ENCODE assay signal across 23 mouse cellular contexts in genomic region chr2:152625256-152625655, GRCm38 (mm10). TPM values are rescaled to one million over a fixed set of nuclear protein-coding genes. Genes with fewer than 3 reads are reported as not detected.
DNase-seq lines count a peak whose midpoint lies in the region; ATAC-seq and TF ChIP-seq lines count a peak whose summit lies in the region.
"Had no signal": no experiment of that assay in that cellular context is flagged by ENCODE, and none has a peak within 500 bp of the region (broad histone marks: within the 10 kb centered on the region; RNA-seq: fewer than 3 reads in every experiment).

No protein-coding gene starts in this region.

- no peak for TF ChIP-seq CTCF in brain, embryonic 14.5 days (IDR thresholded peaks at IDR 0.05; ENCODE audit: borderline replicate concordance, extremely low read depth, insufficient read depth, insufficient read length)

- H3K4me1 ChIP-seq in hindbrain, embryonic 10.5 days (replicated peaks), result peaks cover 30% of the 10 kb centered on the region
- peaks cover 4% of the 10 kb centered on the region for H3K4me1 ChIP-seq in hindbrain, embryonic 14.5 days (replicated peaks; ENCODE audit: control insufficient read depth, insufficient read depth, low read length)
- peaks cover 7% of the 10 kb centered on the region; the same call in 1 of the 2 replicates for H3K4me1 ChIP-seq in hindbrain, embryonic 11.5 days (replicated peaks; ENCODE audit: control insufficient read depth, insufficient read depth, low read length)
- peaks cover 16% of the 10 kb centered on the region for H3K4me1 ChIP-seq in midbrain, embryonic 14.5 days (ENCODE audit: control insufficient read depth, insufficient read depth, low read length)
- H3K4me1 ChIP-seq in limb, embryonic 10.5 days, result peaks cover 14% of the 10 kb centered on the region

- no peak overlapping the region for H3K27ac ChIP-seq in hindbrain, embryonic 10.5 days
- no peak overlapping the region for H3K27ac ChIP-seq in hindbrain, embryonic 14.5 days
- H3K27ac ChIP-seq in hindbrain, embryonic 11.5 days (ENCODE audit: low read depth, low read length), result no peak overlapping the region
- no peak overlapping the region for H3K27ac ChIP-seq in midbrain, embryonic 14.5 days (replicated peaks; ENCODE audit: low read depth, low read length)
- no peak overlapping the region for H3K27ac ChIP-seq in limb, embryonic 10.5 days
- H3K27ac ChIP-seq: embryonic facial prominence, embryonic 15.5 days had no signal

- TF ChIP-seq POLR2A in brain, embryonic 14.5 days (IDR thresholded peaks at IDR 0.05; ENCODE audit: borderline replicate concordance, extremely low read depth, insufficient read depth, insufficient read length, poor library complexity, severe bottlenecking), result no peak

- no peak overlapping the region for H3K4me3 ChIP-seq in hindbrain, embryonic 10.5 days
- H3K4me3 ChIP-seq in hindbrain, embryonic 14.5 days (replicated peaks; ENCODE audit: low read length), result no peak overlapping the region
- H3K4me3 ChIP-seq in hindbrain, embryonic 11.5 days (ENCODE audit: low read depth, low read length), result no peak overlapping the region
- H3K4me3 ChIP-seq in midbrain, embryonic 14.5 days (replicated peaks; ENCODE audit: low read depth, low read length), result no peak overlapping the region
- H3K4me3 ChIP-seq in limb, embryonic 10.5 days, result no peak overlapping the region
- H3K4me3 ChIP-seq: embryonic facial prominence, embryonic 15.5 days; heart, embryonic 12.5 days; megakaryocyte, embryonic 14.5 days had no signal

- no peaks in the 10 kb centered on the region for H3K9me3 ChIP-seq in hindbrain, embryonic 10.5 days
- no peaks in the 10 kb centered on the region for H3K9me3 ChIP-seq in hindbrain, embryonic 14.5 days (ENCODE audit: control insufficient read depth, low read length)
- no peaks in the 10 kb centered on the region for H3K9me3 ChIP-seq in hindbrain, embryonic 11.5 days (ENCODE audit: control insufficient read depth, low read length)
- no peaks in the 10 kb centered on the region for H3K9me3 ChIP-seq in midbrain, embryonic 14.5 days (ENCODE audit: control insufficient read depth, low read length)
- no peaks in the 10 kb centered on the region for H3K9me3 ChIP-seq in limb, embryonic 10.5 days (replicated peaks)
- H3K9me3 ChIP-seq: embryonic facial prominence, embryonic 15.5 days; heart, embryonic 12.5 days had no signal

- peak; percentile 13 for DNase-seq in hindbrain, embryonic 10.5 days (ENCODE audit: low spot score)
- no peak for DNase-seq in hindbrain, embryonic 14.5 days (ENCODE audit: low spot score)
- peak; percentile 68 for DNase-seq in brain, embryonic 14.5 days (ENCODE audit: low read depth)
- no peak for DNase-seq in hindbrain, embryonic 11.5 days (ENCODE audit: low spot score)
- DNase-seq in midbrain, embryonic 14.5 days, result peak; percentile 46
- DNase-seq in limb, embryonic 10.5 days (ENCODE audit: low spot score), result no peak
- DNase-seq in spleen, adult 12 weeks (ENCODE audit: low spot score), result no peak
- DNase-seq: cerebellum, adult 18-20 months; cerebellum, postnatal 36 days; heart, adult 11 months; kidney, adult 8-10 months; kidney, postnatal 25 days; liver; lung, adult 2 months; right cerebral cortex, adult 18-20 months; spleen, adult 18-20 months; thymus, postnatal 25 days had no signal

- peaks cover 69% of the 10 kb centered on the region for H3K27me3 ChIP-seq in hindbrain, embryonic 10.5 days (ENCODE audit: insufficient read depth, poor library complexity, severe bottlenecking)
- H3K27me3 ChIP-seq in hindbrain, embryonic 14.5 days (ENCODE audit: control insufficient read depth, insufficient read depth, low read length), result peaks cover 34% of the 10 kb centered on the region
- H3K27me3 ChIP-seq in hindbrain, embryonic 11.5 days (ENCODE audit: control insufficient read depth, insufficient read depth, low read length), result peaks cover 32% of the 10 kb centered on the region
- peaks cover 29% of the 10 kb centered on the region; the same call in 1 of the 2 replicates for H3K27me3 ChIP-seq in midbrain, embryonic 14.5 days (ENCODE audit: control insufficient read depth, insufficient read depth, low read length)
- peaks cover 76% of the 10 kb centered on the region for H3K27me3 ChIP-seq in limb, embryonic 10.5 days (ENCODE audit: low read depth, poor library complexity, severe bottlenecking)

- H3K4me2 ChIP-seq in hindbrain, embryonic 14.5 days (replicated peaks), result no peak overlapping the region
- no peak overlapping the region for H3K4me2 ChIP-seq in hindbrain, embryonic 11.5 days (replicated peaks; ENCODE audit: low read depth, low read length)
- no peak overlapping the region for H3K4me2 ChIP-seq in midbrain, embryonic 14.5 days (ENCODE audit: low read length)
- H3K4me2 ChIP-seq: embryonic facial prominence, embryonic 15.5 days; heart, embryonic 12.5 days had no signal

- no peaks in the 10 kb centered on the region for H3K36me3 ChIP-seq in hindbrain, embryonic 10.5 days
- H3K36me3 ChIP-seq in hindbrain, embryonic 14.5 days (replicated peaks; ENCODE audit: control insufficient read depth, insufficient read depth), result no peaks in the 10 kb centered on the region
- no peaks in the 10 kb centered on the region for H3K36me3 ChIP-seq in hindbrain, embryonic 11.5 days (ENCODE audit: control insufficient read depth, insufficient read depth, low read length)
- H3K36me3 ChIP-seq in midbrain, embryonic 14.5 days (ENCODE audit: control insufficient read depth, insufficient read depth, low read length), result no peaks in the 10 kb centered on the region
- H3K36me3 ChIP-seq in limb, embryonic 10.5 days, result no peaks in the 10 kb centered on the region
- H3K36me3 ChIP-seq: embryonic facial prominence, embryonic 15.5 days; heart, embryonic 12.5 days had no signal

- 12% methylated on average over 1 of the region's 1 CpGs for WGBS in hindbrain, embryonic 10.5 days
- 0% methylated on average over 1 of the region's 1 CpGs for WGBS in hindbrain, embryonic 14.5 days
- WGBS in hindbrain, embryonic 11.5 days, result 6% methylated on average over 1 of the region's 1 CpGs
- 0% methylated on average over 1 of the region's 1 CpGs for WGBS in midbrain, embryonic 14.5 days
- WGBS in limb, embryonic 10.5 days, result 33% methylated on average over 1 of the region's 1 CpGs

- ATAC-seq in hindbrain, embryonic 14.5 days (ENCODE audit: low FRiP score), result no peak
- ATAC-seq in hindbrain, embryonic 11.5 days (ENCODE audit: low FRiP score), result peak; percentile 58; the same call in 1 of the 2 replicates
- no peak for ATAC-seq in midbrain, embryonic 14.5 days (ENCODE audit: low FRiP score, low TSS enrichment)
- no peak for ATAC-seq in frontal cortex, adult (ENCODE audit: low TSS enrichment)
- ATAC-seq: inflammation-experienced regulatory T-cells, adult 6 months had no signal

- no peak overlapping the region for H3K9ac ChIP-seq in hindbrain, embryonic 14.5 days
- no peak overlapping the region for H3K9ac ChIP-seq in hindbrain, embryonic 11.5 days (ENCODE audit: low read depth, low read length)
- no peak overlapping the region for H3K9ac ChIP-seq in midbrain, embryonic 14.5 days (replicated peaks; ENCODE audit: low read length)
- H3K9ac ChIP-seq: embryonic facial prominence, embryonic 15.5 days; heart, embryonic 12.5 days had no signal

RNA-seq across cellular contexts. Expression of gene Rem1, which starts 1.5 kb away (rescaled TPM):
- 0.35 and 0.37 TPM in 2 replicates for polyA plus RNA-seq in hindbrain, embryonic 10.5 days (2016; fragmentation: Nextera tagmentation; extraction: Ambion mirVana)
- polyA plus RNA-seq in hindbrain, embryonic 14.5 days (2014; fragmentation: Nextera tagmentation; extraction: Ambion mirVana), result 0.33 and 0.87 TPM in 2 replicates
- polyA plus RNA-seq in brain, embryonic 14.5 days (2012; rRNA removed), result 0.33 and 0.48 TPM in 2 replicates
- 0.29 and 0.62 TPM in 2 replicates for polyA plus RNA-seq in hindbrain, embryonic 11.5 days (2014; fragmentation: Nextera tagmentation; extraction: Ambion mirVana)
- polyA plus RNA-seq in midbrain, embryonic 14.5 days (2014; fragmentation: Nextera tagmentation; extraction: Ambion mirVana), result 0.12 and 0.27 TPM in 2 replicates
- 0.41 and 0.46 TPM in 2 replicates for polyA plus RNA-seq in limb, embryonic 10.5 days (2016; fragmentation: Nextera tagmentation; extraction: Ambion mirVana)
- polyA plus RNA-seq: inflammation-experienced regulatory T-cells, adult 6 months had no signal

RNA-seq across cellular contexts. Expression of gene Defb25, which starts 2.4 kb away (rescaled TPM):
- polyA plus RNA-seq in hindbrain, embryonic 10.5 days (2016; fragmentation: Nextera tagmentation; extraction: Ambion mirVana), result not detected in 2 replicates
- polyA plus RNA-seq in hindbrain, embryonic 14.5 days (2014; fragmentation: Nextera tagmentation; extraction: Ambion mirVana), result not detected in 2 replicates
- not detected in 2 replicates for polyA plus RNA-seq in brain, embryonic 14.5 days (2012; rRNA removed)
- polyA plus RNA-seq in hindbrain, embryonic 11.5 days (2014; fragmentation: Nextera tagmentation; extraction: Ambion mirVana), result not detected in 2 replicates
- not detected in 2 replicates for polyA plus RNA-seq in midbrain, embryonic 14.5 days (2014; fragmentation: Nextera tagmentation; extraction: Ambion mirVana)
- polyA plus RNA-seq in limb, embryonic 10.5 days (2016; fragmentation: Nextera tagmentation; extraction: Ambion mirVana), result not detected in 2 replicates
- polyA plus RNA-seq: heart, embryonic 12.5 days had no signal

RNA-seq across cellular contexts. Expression of gene Defb36, which starts 21.1 kb away (rescaled TPM):
- not detected in 2 replicates for polyA plus RNA-seq in hindbrain, embryonic 10.5 days (2016; fragmentation: Nextera tagmentation; extraction: Ambion mirVana)
- not detected in 2 replicates for polyA plus RNA-seq in hindbrain, embryonic 14.5 days (2014; fragmentation: Nextera tagmentation; extraction: Ambion mirVana)
- not detected in 2 replicates for polyA plus RNA-seq in brain, embryonic 14.5 days (2012; rRNA removed)
- not detected in 2 replicates for polyA plus RNA-seq in hindbrain, embryonic 11.5 days (2014; fragmentation: Nextera tagmentation; extraction: Ambion mirVana)
- not detected in 2 replicates for polyA plus RNA-seq in midbrain, embryonic 14.5 days (2014; fragmentation: Nextera tagmentation; extraction: Ambion mirVana)
- polyA plus RNA-seq in limb, embryonic 10.5 days (2016; fragmentation: Nextera tagmentation; extraction: Ambion mirVana), result not detected in 2 replicates
- polyA plus RNA-seq: embryonic facial prominence, embryonic 15.5 days; heart, embryonic 12.5 days; inflammation-experienced regulatory T-cells, adult 6 months; lung, adult 2 months had no signal

RNA-seq across cellular contexts. Expression of gene Defb45, which starts 26.1 kb away (rescaled TPM):
- not detected in 2 replicates for polyA plus RNA-seq in hindbrain, embryonic 10.5 days (2016; fragmentation: Nextera tagmentation; extraction: Ambion mirVana)
- polyA plus RNA-seq in hindbrain, embryonic 14.5 days (2014; fragmentation: Nextera tagmentation; extraction: Ambion mirVana), result not detected in 2 replicates
- not detected in 2 replicates for polyA plus RNA-seq in brain, embryonic 14.5 days (2012; rRNA removed)
- not detected in 2 replicates for polyA plus RNA-seq in hindbrain, embryonic 11.5 days (2014; fragmentation: Nextera tagmentation; extraction: Ambion mirVana)
- polyA plus RNA-seq in midbrain, embryonic 14.5 days (2014; fragmentation: Nextera tagmentation; extraction: Ambion mirVana), result not detected in 2 replicates
- not detected in 2 replicates for polyA plus RNA-seq in limb, embryonic 10.5 days (2016; fragmentation: Nextera tagmentation; extraction: Ambion mirVana)
- polyA plus RNA-seq: adrenal gland, adult 2 months; embryonic facial prominence, embryonic 15.5 days; heart, embryonic 12.5 days; inflammation-experienced regulatory T-cells, adult 6 months; lung, adult 2 months had no signal

RNA-seq across cellular contexts. Expression of gene H13, which starts 44.0 kb away (rescaled TPM):
- 103 and 134 TPM in 2 replicates for polyA plus RNA-seq in hindbrain, embryonic 10.5 days (2016; fragmentation: Nextera tagmentation; extraction: Ambion mirVana)
- 155 and 164 TPM in 2 replicates for polyA plus RNA-seq in hindbrain, embryonic 14.5 days (2014; fragmentation: Nextera tagmentation; extraction: Ambion mirVana)
- polyA plus RNA-seq in brain, embryonic 14.5 days (2012; rRNA removed), result 188 and 200 TPM in 2 replicates
- 124 and 138 TPM in 2 replicates for polyA plus RNA-seq in hindbrain, embryonic 11.5 days (2014; fragmentation: Nextera tagmentation; extraction: Ambion mirVana)
- polyA plus RNA-seq in midbrain, embryonic 14.5 days (2014; fragmentation: Nextera tagmentation; extraction: Ambion mirVana), result 177 and 184 TPM in 2 replicates
- polyA plus RNA-seq in limb, embryonic 10.5 days (2016; fragmentation: Nextera tagmentation; extraction: Ambion mirVana), result 104 and 118 TPM in 2 replicates

Comparison
In these comparisons a context has a peak if more than half of its experiments do, and no peak if none do; other contexts are left out.
1. DNase-seq: peak in hindbrain, embryonic 10.5 days (single experiment), brain, embryonic 14.5 days (single experiment) and midbrain, embryonic 14.5 days (single experiment); none in hindbrain, embryonic 14.5 days (single experiment), hindbrain, embryonic 11.5 days (single experiment), limb, embryonic 10.5 days (single experiment) and spleen, adult 12 weeks (single experiment).